Mouse (Mus musculus) mouse trophoblast stem cell (cell line): ENCODE data around the gene Gm13102.
"Not testable (repeated sequence)": the region's sequence is repeated elsewhere in the genome, so short reads cannot be mapped to it uniquely, and the experiment has no call there.

Source experiments
- in situ Hi-C, 2 experiments: fragments of 300-500 bp; cut with MseI, MboI; formaldehyde crosslinking; loops; 2 replicates in 1 of 2; 3 replicates in 1 of 2; pipeline ENCODE4 v1.15.1; 2025

Gene Gm13102

DNA sequence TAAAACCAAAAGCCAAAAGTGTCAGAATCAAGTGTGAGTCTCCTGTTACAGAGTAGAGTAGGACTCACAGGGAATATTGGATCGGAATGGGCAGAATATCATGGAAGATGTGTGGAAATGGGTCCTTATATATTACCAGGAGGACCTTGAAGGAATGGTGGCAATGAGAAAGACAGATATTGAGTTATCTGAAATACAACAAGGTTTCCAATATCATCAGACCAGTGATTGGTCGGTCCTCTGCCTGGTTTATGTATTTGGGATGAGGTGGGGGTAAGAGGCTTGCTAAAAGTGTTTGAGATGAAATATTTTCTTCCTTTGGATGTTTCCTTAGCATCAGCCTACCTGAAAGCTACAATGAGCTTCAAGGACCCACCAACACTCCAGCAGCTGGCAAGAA is at the start of gene Gm13102:
Gene Gm13102, plus strand, starts transcription at position 301 of the 400 bp plus-strand sequence.
- in situ Hi-C loops: not testable (repeated sequence)

DNA sequence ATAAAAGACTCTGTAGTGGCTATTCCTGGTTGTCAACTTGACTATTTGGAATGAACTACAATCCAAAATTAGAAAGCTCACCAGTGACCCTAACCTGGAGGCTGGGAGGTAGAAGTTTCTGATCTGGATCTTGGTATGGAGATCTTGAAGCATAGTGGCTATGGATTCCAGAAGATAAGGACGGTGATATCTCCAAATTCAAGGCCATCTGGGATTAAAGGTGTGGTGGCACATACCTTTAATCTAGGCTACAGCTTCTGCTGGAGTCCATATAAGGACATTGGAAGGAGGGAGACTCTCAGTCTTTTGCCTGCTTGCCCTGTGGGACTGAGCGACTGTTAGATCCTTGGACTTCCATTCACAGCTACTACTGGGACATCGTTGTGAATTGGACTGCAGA is 47.4 kb upstream of the Gm13102 start, which contains the start of gene Pramel4:
Gene Pramel4, plus strand, starts transcription at position 301 of the 400 bp plus-strand sequence.
- in situ Hi-C loops: not testable (repeated sequence)
